Comparison of ENCODE assay signal across 8 mouse cellular contexts in the genomic region with DNA sequence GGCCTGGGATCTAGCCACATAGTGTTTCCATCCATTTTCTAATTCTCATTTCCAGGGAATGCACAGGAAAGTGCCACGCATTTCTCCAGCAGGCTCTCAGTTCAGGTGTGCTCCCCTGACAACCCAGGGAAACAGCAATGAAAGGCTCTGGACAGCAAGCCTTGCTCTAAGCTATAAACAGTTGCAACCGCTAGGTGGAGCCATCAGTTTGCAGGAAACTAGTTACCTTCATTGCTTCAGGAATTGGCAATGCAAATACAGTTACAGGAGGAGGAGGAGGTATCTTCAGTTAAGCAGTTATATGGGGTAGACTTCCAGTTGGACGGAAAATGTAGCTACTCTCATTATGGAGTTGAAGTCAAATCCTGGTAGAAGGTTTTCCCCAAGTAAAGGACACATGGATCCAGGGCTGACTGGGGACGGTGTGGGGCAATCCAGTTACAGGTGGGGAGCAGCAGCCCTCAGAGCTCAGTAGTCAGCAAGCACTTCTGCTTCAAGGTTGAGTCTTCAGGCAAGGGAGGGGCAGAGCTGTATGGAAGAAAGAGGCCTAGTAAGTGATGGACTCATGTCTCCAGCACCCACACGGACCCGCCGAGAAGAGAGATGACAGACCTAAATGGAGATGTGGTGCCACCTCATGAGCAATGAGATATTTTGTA. TPM values are rescaled to one million over a fixed set of nuclear protein-coding genes. Genes with fewer than 3 reads are reported as not detected.
A peak's percentile ranks its signal among the peaks of the same experiment; 100 is the strongest.
DNase-seq lines count a peak whose midpoint lies in the region; ATAC-seq lines count a peak whose summit lies in the region.
"Had no signal": no experiment of that assay in that cellular context is flagged by ENCODE, and none has a peak within 500 bp of the region (broad histone marks: within the 10 kb centered on the region; RNA-seq: fewer than 3 reads in every experiment).

No protein-coding gene starts in this region.

- no peak overlapping the region for H3K4me2 ChIP-seq in hindbrain, embryonic 16.5 days (ENCODE audit: low read length)

- no peaks in the 10 kb centered on the region for H3K9me3 ChIP-seq in hindbrain, embryonic 16.5 days (ENCODE audit: control insufficient read depth, low read length)
- H3K9me3 ChIP-seq: megakaryocyte, embryonic 14.5 days had no signal

- H3K4me3 ChIP-seq in hindbrain, embryonic 16.5 days (ENCODE audit: low read length) = no peak overlapping the region
- H3K4me3 ChIP-seq: megakaryocyte, embryonic 14.5 days had no signal

- DNase-seq in WW6 (ENCODE audit: low read depth, low spot score) = peak; percentile 46
- DNase-seq in cerebellum, adult 11 months = peak; percentile 66
- DNase-seq in layer of hippocampus, postnatal 25 days (ENCODE audit: extremely low spot score in 1 of 2, low spot score in 1 of 2) = peak; percentile 70 to 93
- peak; percentile 75 for DNase-seq in mesoderm, embryonic 11.5 days (ENCODE audit: low read depth, low spot score)
- peak; percentile 60 to 65 for DNase-seq in right cerebral cortex, postnatal 36 days (ENCODE audit: low spot score in 2 of 2)

- no peaks in the 10 kb centered on the region for H3K36me3 ChIP-seq in hindbrain, embryonic 16.5 days (ENCODE audit: control insufficient read depth, insufficient read depth, low read length)

- H3K27me3 ChIP-seq in hindbrain, embryonic 16.5 days (replicated peaks; ENCODE audit: control insufficient read depth, insufficient read depth, low read length) = no peaks in the 10 kb centered on the region

- no peak overlapping the region for H3K27ac ChIP-seq in hindbrain, embryonic 16.5 days (ENCODE audit: low read depth, low read length)

- WGBS in hindbrain, embryonic 16.5 days = 68% methylated on average over 7 of the region's 7 CpGs

- H3K4me1 ChIP-seq in hindbrain, embryonic 16.5 days (ENCODE audit: control insufficient read depth, insufficient read depth, low read depth, low read length) = no peaks in the 10 kb centered on the region

- H3K9ac ChIP-seq in hindbrain, embryonic 16.5 days (ENCODE audit: low read depth, low read length) = no peak overlapping the region

- peak; percentile 97 for ATAC-seq in frontal cortex, adult (ENCODE audit: low TSS enrichment)
- ATAC-seq in hindbrain, embryonic 16.5 days = peak; percentile 81

RNA-seq across cellular contexts. Expression of a gene that starts 22.8 kb away (rescaled TPM):
- 17.3 and 18.2 TPM in 2 replicates for polyA plus RNA-seq in hindbrain, embryonic 16.5 days (2015; fragmentation: Nextera tagmentation; extraction: Ambion mirVana)
- total RNA-seq in layer of hippocampus, postnatal 25 days (2021) = 10 to 100 TPM; 15.3 to 15.4 TPM

RNA-seq across cellular contexts. Expression of a gene that starts 44.2 kb away (rescaled TPM):
- 72.4 and 73.1 TPM in 2 replicates for polyA plus RNA-seq in hindbrain, embryonic 16.5 days (2015; fragmentation: Nextera tagmentation; extraction: Ambion mirVana)
- 10 to 100 TPM; 21.4 to 23.5 TPM for total RNA-seq in layer of hippocampus, postnatal 25 days (2021)
